Mouse (Mus musculus) right cerebral cortex, postnatal 36 days (tissue): Measurements from ENCODE around the gene Abcb9.
A peak's percentile ranks its signal among the peaks of the same experiment; 100 is the strongest.

ENCODE experiments used
- DNase-seq, 2 experiments: peaks; one replicate each; pipeline ENCODE4 v3.0.0; 2022; ENCODE audit warnings: low spot score in 2 of 2, mixed read lengths in 1 of 2

The Abcb9 gene

GRCm38 (mm10) chr5:124093852-124094604 is 1.6 kb downstream of the Abcb9 start:
- DNase-seq = no peak

GRCm38 (mm10) chr5:124093120-124093794 is 2.3 kb downstream of the Abcb9 start:
- peak; percentile 78 to 85 for DNase-seq

- no peak for DNase-seq
Measured at GRCm38 (mm10) chr5:124091951-124092406, 3.6 kb downstream of the Abcb9 start.

GRCm38 (mm10) chr5:124089868-124090267 is 5.7 kb downstream of the Abcb9 start:
- no peak for DNase-seq

- no peak for DNase-seq
Measured at GRCm38 (mm10) chr5:124086876-124087275, 8.7 kb downstream of the Abcb9 start.

- peak in 1 of 2 experiments; percentile 52 for DNase-seq
Measured at GRCm38 (mm10) chr5:124085513-124085912, 10.1 kb downstream of the Abcb9 start.

GRCm38 (mm10) chr5:124084588-124085173 is 10.9 kb downstream of the Abcb9 start:
- DNase-seq = peak; percentile 67

- no peak for DNase-seq
Measured at GRCm38 (mm10) chr5:124083850-124084587, 11.6 kb downstream of the Abcb9 start.

- no peak for DNase-seq
Measured at GRCm38 (mm10) chr5:124082941-124083688, 12.5 kb downstream of the Abcb9 start.

GRCm38 (mm10) chr5:124082447-124082846 is 13.2 kb downstream of the Abcb9 start:
- DNase-seq = no peak

GRCm38 (mm10) chr5:124079880-124080279 is 15.7 kb downstream of the Abcb9 start:
- DNase-seq = no peak

GRCm38 (mm10) chr5:124078794-124079416 is 16.7 kb downstream of the Abcb9 start:
- peak in 1 of 2 experiments; percentile 73 for DNase-seq

- DNase-seq = no peak
Measured at GRCm38 (mm10) chr5:124077856-124078460, 17.6 kb downstream of the Abcb9 start.

- no peak for DNase-seq
Measured at GRCm38 (mm10) chr5:124077241-124077640, 18.4 kb downstream of the Abcb9 start.

- no peak for DNase-seq
Measured at GRCm38 (mm10) chr5:124076559-124076958, 19.0 kb downstream of the Abcb9 start.

- no peak for DNase-seq
Measured at GRCm38 (mm10) chr5:124075716-124076115, 19.9 kb downstream of the Abcb9 start.

- no peak for DNase-seq
Measured at GRCm38 (mm10) chr5:124074845-124075307, 20.7 kb downstream of the Abcb9 start.

GRCm38 (mm10) chr5:124073682-124074081 is 21.9 kb downstream of the Abcb9 start:
- no peak for DNase-seq

GRCm38 (mm10) chr5:124069657-124070056 is 25.9 kb downstream of the Abcb9 start:
- DNase-seq = no peak
